Mouse (Mus musculus): Measurements from ENCODE around the gene Lrrc4. TPM values are rescaled to one million over a fixed set of nuclear protein-coding genes. Genes with fewer than 3 reads are reported as not detected.

Gene Lrrc4
- polyA plus RNA-seq, 2 experiments, result 0.61 to 0.99 TPM

DNA sequence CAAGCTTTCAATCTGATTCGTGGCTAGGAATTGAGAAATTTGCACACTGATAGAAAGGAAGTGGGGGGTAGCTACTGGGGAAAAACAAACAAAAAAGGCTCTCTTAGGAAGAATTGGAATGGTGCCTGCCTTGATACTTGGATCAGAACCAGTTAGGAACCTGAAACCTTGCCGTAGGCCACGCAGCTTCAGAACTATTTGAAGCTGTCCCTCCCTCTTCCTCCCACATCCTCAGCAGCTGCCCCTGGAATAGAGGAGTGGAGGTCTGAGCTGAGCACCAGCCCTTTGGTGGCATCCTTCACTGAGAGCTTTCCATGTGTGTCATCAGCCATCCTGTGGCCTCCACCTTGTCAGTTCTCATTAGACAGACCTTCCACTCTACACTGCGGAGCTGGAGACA, 14.1 kb upstream of the Lrrc4 start:
- no peak overlapping the region for H3K4me2 ChIP-seq (replicated peaks; ENCODE audit: low read depth, low read length, severe bottlenecking)
- H3K9ac ChIP-seq (ENCODE audit: low read depth, low read length, severe bottlenecking), result no peak overlapping the region
- no peaks in the 10 kb centered on the region for H3K9me3 ChIP-seq (ENCODE audit: control insufficient read depth, low read length)
- H3K27me3 ChIP-seq (ENCODE audit: control insufficient read depth, insufficient read depth, low read length), result no peaks in the 10 kb centered on the region
- no peak for TF ChIP-seq POLR2A (IDR thresholded peaks at IDR 0.05; ENCODE audit: borderline replicate concordance, extremely low read depth, insufficient read depth, insufficient read length)
- H3K4me3 ChIP-seq (replicated peaks; ENCODE audit: low read length), result no peak overlapping the region
- ATAC-seq (ENCODE audit: low FRiP score, low read depth) (no peak), DNase-seq (ENCODE audit: low spot score) (peak; percentile 52)
- H3K27ac ChIP-seq (replicated peaks; ENCODE audit: low read depth, low read length), result no peak overlapping the region
- WGBS, result 42% methylated on average over 4 of the region's 4 CpGs
- H3K36me3 ChIP-seq (ENCODE audit: control insufficient read depth, insufficient read depth, low read length), result no peaks in the 10 kb centered on the region
- peaks cover 25% of the 10 kb centered on the region for H3K4me1 ChIP-seq (ENCODE audit: control insufficient read depth, insufficient read depth, low read length)

DNA sequence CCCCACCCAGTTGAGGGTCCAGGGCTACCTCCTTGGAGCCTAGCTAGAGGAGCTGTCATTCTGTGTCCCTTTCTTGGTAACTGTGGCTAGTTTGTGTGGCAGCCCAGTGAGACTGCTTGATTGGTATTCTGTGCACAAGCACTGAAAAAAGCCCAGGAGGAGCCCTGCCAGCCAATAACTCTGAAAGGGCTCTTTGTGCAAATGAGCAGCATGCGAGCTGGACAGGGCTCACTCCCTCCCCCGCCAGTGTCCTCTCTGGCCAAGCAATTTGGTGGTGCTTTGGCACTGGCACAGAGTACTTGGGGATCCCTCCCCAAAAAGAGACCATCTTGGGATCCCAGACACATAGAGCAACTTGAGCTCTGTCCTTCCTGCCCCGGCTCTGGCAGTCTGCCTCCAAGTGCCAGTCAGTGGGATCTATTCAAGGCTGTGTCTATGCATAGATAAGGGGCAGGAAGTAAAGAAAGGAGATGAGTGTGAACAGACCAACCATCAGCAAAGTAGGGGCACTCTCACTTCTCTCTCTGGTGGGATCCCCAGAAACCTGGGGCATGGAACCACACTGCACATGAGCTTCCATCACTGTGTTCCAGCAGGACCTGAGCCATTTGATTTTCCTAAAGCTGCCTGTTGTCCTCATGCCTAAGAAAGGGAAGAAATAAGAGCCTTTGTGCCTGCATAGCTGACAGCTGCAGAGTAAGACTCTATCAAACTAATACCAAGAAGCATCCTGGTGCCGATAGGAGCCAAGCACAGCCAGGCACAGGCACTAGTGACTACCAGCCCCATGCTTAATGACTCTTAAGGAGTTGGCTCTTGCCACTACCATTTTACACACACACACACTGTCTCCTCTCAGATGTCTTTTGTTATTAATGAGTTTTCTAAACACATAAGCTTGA, 11.1 kb upstream of the Lrrc4 start:
- Histone ChIP-seq H3K9ac (ENCODE audit: low read depth, low read length, severe bottlenecking) (no peak overlapping the region), H3K36me3 (ENCODE audit: control insufficient read depth, insufficient read depth, low read length) (no peaks in the 10 kb centered on the region), H3K9me3 (ENCODE audit: control insufficient read depth, low read length) (no peaks in the 10 kb centered on the region), H3K4me1 (ENCODE audit: control insufficient read depth, insufficient read depth, low read length) (peaks cover 7% of the 10 kb centered on the region), H3K27me3 (ENCODE audit: control insufficient read depth, insufficient read depth, low read length) (no peaks in the 10 kb centered on the region), H3K4me2 (replicated peaks; ENCODE audit: low read depth, low read length, severe bottlenecking) (no peak overlapping the region), H3K27ac (replicated peaks; ENCODE audit: low read depth, low read length) (no peak overlapping the region; the same call in 1 of the 2 replicates), H3K4me3 (replicated peaks; ENCODE audit: low read length) (no peak overlapping the region)
- 61% methylated on average over 4 of the region's 4 CpGs for WGBS
- ATAC-seq (ENCODE audit: low FRiP score, low read depth) (no peak), DNase-seq (ENCODE audit: low spot score) (no peak)
- no peak for TF ChIP-seq POLR2A (IDR thresholded peaks at IDR 0.05; ENCODE audit: borderline replicate concordance, extremely low read depth, insufficient read depth, insufficient read length)

DNA sequence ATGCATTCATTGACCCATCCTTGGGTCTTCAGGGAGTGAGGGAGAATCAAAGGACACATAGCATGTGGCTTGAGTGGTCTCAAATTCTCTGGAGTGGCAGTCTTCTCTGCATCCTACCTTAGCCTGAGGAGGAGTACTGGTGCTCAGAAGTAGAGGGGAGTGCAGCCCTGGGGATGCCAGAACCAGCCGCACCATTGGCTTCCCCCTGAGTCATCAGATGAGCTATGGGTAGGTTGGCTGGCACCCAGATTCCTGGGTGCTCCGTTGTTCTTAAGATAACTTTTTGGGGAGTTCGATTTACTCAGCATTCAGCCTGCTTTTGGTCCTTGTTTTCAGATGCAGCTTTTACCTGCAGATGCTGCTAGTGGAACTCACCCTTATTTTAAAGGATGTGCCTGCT, 10.0 kb upstream of the Lrrc4 start:
- ATAC-seq (ENCODE audit: low FRiP score, low read depth) (no peak), DNase-seq (ENCODE audit: low spot score) (no peak)
- Histone ChIP-seq H3K4me3 (replicated peaks; ENCODE audit: low read length) (no peak overlapping the region), H3K4me1 (ENCODE audit: control insufficient read depth, insufficient read depth, low read length) (peaks cover 3% of the 10 kb centered on the region), H3K27ac (replicated peaks; ENCODE audit: low read depth, low read length) (no peak overlapping the region), H3K9me3 (ENCODE audit: control insufficient read depth, low read length) (no peaks in the 10 kb centered on the region), H3K36me3 (ENCODE audit: control insufficient read depth, insufficient read depth, low read length) (no peaks in the 10 kb centered on the region), H3K4me2 (replicated peaks; ENCODE audit: low read depth, low read length, severe bottlenecking) (no peak overlapping the region), H3K9ac (ENCODE audit: low read depth, low read length, severe bottlenecking) (no peak overlapping the region), H3K27me3 (ENCODE audit: control insufficient read depth, insufficient read depth, low read length) (no peaks in the 10 kb centered on the region)
- WGBS, result 89% methylated on average over 3 of the region's 3 CpGs
- TF ChIP-seq POLR2A (IDR thresholded peaks at IDR 0.05; ENCODE audit: borderline replicate concordance, extremely low read depth, insufficient read depth, insufficient read length), result no peak

DNA sequence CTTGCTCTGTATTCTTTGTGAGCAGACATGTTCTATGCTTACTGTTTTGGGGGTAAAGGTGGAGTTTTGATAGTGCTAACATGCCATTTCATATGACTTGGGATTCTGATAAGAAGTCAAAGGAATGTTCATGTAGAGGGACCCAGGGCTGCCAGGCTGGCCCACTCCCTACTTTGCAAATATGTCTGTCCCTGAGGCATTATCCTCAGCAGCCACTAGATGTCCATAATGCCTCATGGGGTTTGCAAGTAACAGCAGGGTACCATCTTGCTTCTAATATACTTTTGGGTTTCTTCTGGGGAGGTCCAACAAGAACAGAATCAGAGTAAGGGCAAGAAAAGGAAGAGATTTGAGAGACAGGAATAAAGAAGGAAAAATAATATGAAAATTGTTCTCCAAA, 5.1 kb upstream of the Lrrc4 start:
- Histone ChIP-seq H3K27me3 (ENCODE audit: control insufficient read depth, insufficient read depth, low read length) (peaks cover 8% of the 10 kb centered on the region), H3K9ac (ENCODE audit: low read depth, low read length, severe bottlenecking) (no peak overlapping the region), H3K4me1 (ENCODE audit: control insufficient read depth, insufficient read depth, low read length) (peaks cover 7% of the 10 kb centered on the region; the same call in 1 of the 2 replicates), H3K9me3 (ENCODE audit: control insufficient read depth, low read length) (no peaks in the 10 kb centered on the region), H3K27ac (replicated peaks; ENCODE audit: low read depth, low read length) (no peak overlapping the region), H3K4me2 (replicated peaks; ENCODE audit: low read depth, low read length, severe bottlenecking) (no peak overlapping the region), H3K36me3 (ENCODE audit: control insufficient read depth, insufficient read depth, low read length) (no peaks in the 10 kb centered on the region), H3K4me3 (replicated peaks; ENCODE audit: low read length) (no peak overlapping the region)
- DNase-seq (ENCODE audit: low spot score) (no peak), ATAC-seq (ENCODE audit: low FRiP score, low read depth) (no peak)
- TF ChIP-seq POLR2A (IDR thresholded peaks at IDR 0.05; ENCODE audit: borderline replicate concordance, extremely low read depth, insufficient read depth, insufficient read length), result no peak

DNA sequence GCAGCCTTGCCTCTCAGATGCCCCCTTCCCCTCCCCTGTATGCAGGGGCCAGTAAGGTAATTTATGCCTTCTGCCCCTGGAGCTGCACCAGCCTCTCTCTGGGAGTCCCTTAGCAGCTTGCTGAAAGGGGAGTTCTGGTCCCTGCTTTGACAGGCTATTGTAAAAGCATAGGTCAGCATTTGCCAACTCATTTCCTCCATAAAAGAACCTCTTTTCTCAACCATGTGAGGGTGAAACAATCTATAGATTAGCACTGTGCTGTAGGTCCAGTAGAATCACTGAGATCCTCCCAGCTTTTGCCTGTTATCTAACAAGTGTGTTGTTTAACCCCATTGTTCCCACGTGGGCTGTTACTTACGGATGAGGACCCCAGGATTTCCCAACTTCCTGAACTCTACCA, 2.5 kb upstream of the Lrrc4 start:
- Histone ChIP-seq H3K4me3 (replicated peaks; ENCODE audit: low read length) (peak overlapping the region; percentile 59; the same call in 1 of the 2 replicates), H3K27ac (replicated peaks; ENCODE audit: low read depth, low read length) (no peak overlapping the region), H3K36me3 (ENCODE audit: control insufficient read depth, insufficient read depth, low read length) (no peaks in the 10 kb centered on the region), H3K9ac (ENCODE audit: low read depth, low read length, severe bottlenecking) (no peak overlapping the region), H3K27me3 (ENCODE audit: control insufficient read depth, insufficient read depth, low read length) (peaks cover 29% of the 10 kb centered on the region), H3K4me2 (replicated peaks; ENCODE audit: low read depth, low read length, severe bottlenecking) (no peak overlapping the region), H3K4me1 (ENCODE audit: control insufficient read depth, insufficient read depth, low read length) (peaks cover 7% of the 10 kb centered on the region; the same call in 1 of the 2 replicates), H3K9me3 (ENCODE audit: control insufficient read depth, low read length) (no peaks in the 10 kb centered on the region)
- ATAC-seq (ENCODE audit: low FRiP score, low read depth), result no peak
- DNase-seq (ENCODE audit: low spot score), result no peak
- WGBS, result 55% methylated on average over 2 of the region's 2 CpGs
- TF ChIP-seq POLR2A (IDR thresholded peaks at IDR 0.05; ENCODE audit: borderline replicate concordance, extremely low read depth, insufficient read depth, insufficient read length), result no peak

All from limb, embryonic 14.5 days (tissue).